Mouse (Mus musculus): ENCODE measurements at regions not wholly inside any gene's neighbourhood (a gene's known extent, or its start where the extent isn't known, plus 50 kb on each side); places are given as distances from the start of the nearest gene placed in this dataset.
"Not testable (repeated sequence)": the region's sequence is repeated elsewhere in the genome, so short reads cannot be mapped to it uniquely, and the experiment has no call there.

- DNase-seq (ENCODE audit: low spot score) = no peak
Measured at GRCm38 (mm10) chr1:149463930-149464329, 497.2 kb downstream of the Pla2g4a start.

GRCm38 (mm10) chr1:149449801-149450493 lies 511.1 kb downstream of the Pla2g4a start:
- no peak for DNase-seq (ENCODE audit: low spot score)

- DNase-seq (ENCODE audit: low spot score) = no peak
Measured at GRCm38 (mm10) chr1:149448516-149448915, 512.6 kb downstream of the Pla2g4a start.

- DNase-seq (ENCODE audit: low spot score) = no peak
Measured at GRCm38 (mm10) chr1:149411009-149411408, 550.1 kb downstream of the Pla2g4a start.

- DNase-seq (ENCODE audit: low spot score) = no peak
Measured at GRCm38 (mm10) chr1:149405367-149405766, 555.7 kb downstream of the Pla2g4a start.

GRCm38 (mm10) chr1:149388706-149389105 lies 572.4 kb downstream of the Pla2g4a start:
- DNase-seq (ENCODE audit: low spot score) = peak; percentile 4

- no peak for DNase-seq (ENCODE audit: low spot score)
Measured at GRCm38 (mm10) chr1:149351338-149351907, 609.7 kb downstream of the Pla2g4a start.

- DNase-seq (ENCODE audit: low spot score) = no peak
Measured at GRCm38 (mm10) chr1:149347359-149347758, 613.7 kb downstream of the Pla2g4a start.

GRCm38 (mm10) chr1:149338158-149338557 lies 622.9 kb downstream of the Pla2g4a start:
- DNase-seq (ENCODE audit: low spot score) = no peak

- DNase-seq (ENCODE audit: low spot score) = no peak
Measured at GRCm38 (mm10) chr1:149332239-149332638, 628.9 kb downstream of the Pla2g4a start.

GRCm38 (mm10) chr1:149327171-149327570 lies 633.9 kb downstream of the Pla2g4a start:
- DNase-seq (ENCODE audit: low spot score) = no peak

GRCm38 (mm10) chr1:149323095-149323494 lies 638.0 kb downstream of the Pla2g4a start:
- DNase-seq (ENCODE audit: low spot score) = no peak

- DNase-seq (ENCODE audit: low spot score) = no peak
Measured at GRCm38 (mm10) chr1:149289725-149290124, 671.4 kb downstream of the Pla2g4a start.

- no peak for DNase-seq (ENCODE audit: low spot score)
Measured at GRCm38 (mm10) chr1:149274932-149275331, 686.2 kb downstream of the Pla2g4a start.

- no peak for DNase-seq (ENCODE audit: low spot score)
Measured at GRCm38 (mm10) chr1:149256866-149257265, 704.2 kb downstream of the Pla2g4a start.

GRCm38 (mm10) chr1:149254141-149254540 lies 706.9 kb downstream of the Pla2g4a start:
- no peak for DNase-seq (ENCODE audit: low spot score)

GRCm38 (mm10) chr1:149238329-149239015 lies 722.6 kb downstream of the Pla2g4a start:
- DNase-seq (ENCODE audit: low spot score) = no peak

- DNase-seq (ENCODE audit: low spot score) = not testable (repeated sequence)
Measured at GRCm38 (mm10) chr1:149227170-149227569, 733.9 kb downstream of the Pla2g4a start.

GRCm38 (mm10) chr1:149226400-149226799 lies 734.7 kb downstream of the Pla2g4a start:
- no peak for DNase-seq (ENCODE audit: low spot score)

- no peak for DNase-seq (ENCODE audit: low spot score)
Measured at GRCm38 (mm10) chr1:149202631-149203030, 758.5 kb downstream of the Pla2g4a start.

- DNase-seq (ENCODE audit: low spot score) = no peak
Measured at GRCm38 (mm10) chr1:149199284-149199683, 761.8 kb downstream of the Pla2g4a start.

GRCm38 (mm10) chr1:149198854-149199253 lies 762.2 kb downstream of the Pla2g4a start:
- no peak for DNase-seq (ENCODE audit: low spot score)

Measured in gastrocnemius, adult 18-20 months (tissue).